Mouse (Mus musculus): ENCODE data around the gene Gm340. TPM values are rescaled to one million over a fixed set of nuclear protein-coding genes. Genes with fewer than 3 reads are reported as not detected.
A peak's percentile ranks its signal among the peaks of the same experiment; 100 is the strongest.

The Gm340 gene
- total RNA-seq (2015) (10.0 and 12.1 TPM in 2 replicates), total RNA-seq (2017) (7.8 and 9.3 TPM in 2 replicates)

DNA sequence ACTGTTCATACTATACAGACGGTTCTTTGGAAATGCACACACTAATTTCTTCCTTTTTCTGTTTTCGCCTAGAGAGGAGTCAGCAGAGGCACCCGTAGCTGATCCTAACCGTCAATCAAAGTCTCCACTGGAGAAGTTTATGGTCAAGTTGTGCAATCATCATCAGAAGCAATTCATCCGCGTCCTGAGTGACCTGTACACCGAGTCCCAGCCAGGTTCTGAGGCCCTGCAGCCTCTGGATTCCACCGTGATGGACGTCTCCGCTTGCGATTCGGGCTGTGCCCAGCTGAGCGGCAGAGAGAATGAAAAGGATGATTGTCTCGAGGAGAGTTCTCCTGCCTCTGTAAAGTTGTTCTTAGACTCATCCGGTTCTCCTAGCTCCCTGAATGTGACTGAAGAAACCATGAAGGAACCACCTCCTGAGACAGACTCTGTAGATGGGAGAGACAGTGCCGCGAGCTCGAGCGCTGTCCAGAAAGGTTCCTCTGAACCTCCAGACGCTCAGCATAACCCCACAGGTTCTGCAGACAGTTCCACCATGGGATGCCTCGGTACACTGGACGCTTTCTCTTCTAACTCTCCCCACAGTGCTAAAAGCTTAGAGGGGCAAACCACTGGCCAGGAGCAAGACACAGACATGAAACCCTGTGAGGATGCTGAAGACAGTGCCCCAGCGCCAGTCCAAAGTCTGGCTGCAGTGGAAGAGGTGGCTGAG, at the start of gene Gm340:
Gene Gm340, plus strand, starts transcription at position 665 of the 715 bp plus-strand sequence.
- ATAC-seq (replicated peaks; ENCODE audit: poor library complexity): no peak

DNA sequence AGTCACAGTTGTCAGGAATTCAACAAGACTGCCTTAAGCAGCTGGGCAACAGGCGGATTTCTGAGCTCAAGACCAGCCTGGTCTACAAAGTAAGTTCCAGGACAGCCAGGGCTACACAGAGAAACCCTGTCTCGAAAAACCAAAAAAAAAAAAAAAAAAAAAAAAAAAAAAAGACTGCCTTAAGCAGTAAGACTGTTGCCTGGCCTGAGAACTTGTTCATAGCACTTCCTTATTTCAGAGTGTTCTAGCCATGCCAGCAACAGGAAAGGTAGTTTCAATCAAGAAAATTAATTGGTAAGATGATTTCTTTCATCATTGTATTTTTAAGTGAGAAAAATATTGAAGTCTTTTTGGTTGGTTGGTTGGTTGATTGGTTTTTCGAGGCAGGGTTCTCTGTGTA, 48.1 kb upstream of the Gm340 start:
- ATAC-seq (replicated peaks; ENCODE audit: poor library complexity): no peak

DNA sequence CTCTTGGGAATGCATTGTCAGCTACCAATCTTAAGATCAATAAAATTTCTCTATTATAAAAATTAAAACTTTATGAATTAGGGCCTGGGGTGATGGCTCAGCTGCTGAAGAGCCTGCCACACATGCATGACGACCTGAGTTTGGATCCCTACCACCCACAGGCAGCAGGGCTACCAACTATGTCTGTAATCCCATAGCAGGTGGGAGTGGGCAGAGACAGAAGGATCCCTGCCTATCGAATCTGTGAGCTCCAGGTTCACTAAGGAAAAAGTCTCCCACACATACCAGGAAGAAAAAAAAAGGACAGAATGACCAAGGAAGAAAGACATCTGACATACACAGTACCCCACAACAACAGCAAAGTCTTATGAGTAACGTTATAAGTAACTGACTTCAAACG, 25.2 kb upstream of the Gm340 start:
- ATAC-seq (replicated peaks; ENCODE audit: poor library complexity): no peak

DNA sequence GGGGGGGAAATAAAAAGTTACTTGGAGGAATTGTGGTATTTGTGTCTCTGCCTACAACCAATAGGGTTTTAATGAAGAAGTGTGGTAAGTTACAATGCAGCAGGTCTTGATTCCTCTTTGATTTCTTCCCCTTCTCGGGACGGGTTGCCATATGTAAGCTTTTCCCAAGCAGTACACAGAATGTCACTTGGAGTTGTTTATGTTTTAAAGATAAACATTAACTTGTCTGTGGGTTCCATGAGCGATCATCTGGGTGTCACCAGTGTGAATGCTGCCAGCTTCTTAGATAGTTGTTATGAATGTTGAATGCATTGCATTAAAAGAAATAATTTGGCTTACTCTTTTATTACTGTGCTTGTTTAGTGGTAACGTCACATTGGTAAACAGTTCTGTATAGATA, 24.7 kb upstream of the Gm340 start:
- ATAC-seq (replicated peaks; ENCODE audit: poor library complexity): no peak

DNA sequence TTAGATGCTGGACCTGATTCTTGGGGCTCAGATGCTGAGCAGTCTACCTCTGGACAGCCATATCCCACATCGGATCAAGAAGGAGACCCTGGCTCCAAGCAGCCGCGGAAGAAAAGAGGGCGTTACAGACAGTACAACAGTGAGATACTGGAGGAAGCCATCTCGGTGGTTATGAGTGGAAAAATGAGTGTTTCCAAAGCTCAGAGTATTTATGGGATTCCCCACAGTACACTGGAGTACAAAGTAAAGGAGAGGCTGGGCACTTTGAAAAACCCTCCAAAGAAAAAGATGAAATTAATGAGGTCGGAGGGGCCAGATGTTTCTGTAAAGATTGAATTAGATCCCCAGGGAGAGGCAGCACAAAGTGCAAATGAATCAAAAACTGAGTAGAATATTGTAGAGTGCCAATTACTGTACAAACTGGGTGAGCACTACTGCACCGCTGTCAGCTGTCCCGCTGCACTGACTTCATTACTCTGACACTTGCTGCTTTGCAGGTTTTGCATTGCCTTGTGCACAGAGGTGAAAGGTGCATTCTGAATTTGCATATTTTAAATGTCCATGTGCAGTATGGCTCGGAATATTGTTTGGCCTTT, 23.2 kb upstream of the Gm340 start:
- ATAC-seq (replicated peaks; ENCODE audit: poor library complexity): no peak

DNA sequence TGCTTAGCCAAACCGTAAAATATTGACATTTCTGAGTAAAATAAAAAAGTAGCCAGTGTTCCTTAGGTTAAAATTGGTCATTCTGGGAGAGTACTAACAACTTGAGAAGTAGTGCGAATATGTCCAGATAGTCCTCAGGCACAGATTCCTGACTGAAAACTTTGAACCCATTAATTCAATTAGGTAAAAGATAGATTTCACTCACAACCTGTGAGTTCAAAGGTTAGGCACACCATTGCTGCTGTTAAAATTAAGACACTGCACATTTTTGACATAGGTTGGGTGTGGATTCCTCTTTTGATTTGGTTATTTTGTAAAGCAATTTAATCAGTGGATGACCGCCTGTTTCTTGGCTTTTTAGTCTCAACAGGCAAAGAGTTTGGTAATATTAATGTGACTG, 21.3 kb upstream of the Gm340 start:
- ATAC-seq (replicated peaks; ENCODE audit: poor library complexity): no peak

GRCm38 (mm10) chr19:41568791-41569190, 13.4 kb upstream of the Gm340 start:
- ATAC-seq (replicated peaks; ENCODE audit: poor library complexity): no peak

GRCm38 (mm10) chr19:41573700-41574099, 8.5 kb upstream of the Gm340 start:
- no peak for ATAC-seq (replicated peaks; ENCODE audit: poor library complexity)

- no peak for ATAC-seq (replicated peaks; ENCODE audit: poor library complexity)
Measured at GRCm38 (mm10) chr19:41577576-41577975, 4.6 kb upstream of the Gm340 start.

- ATAC-seq (replicated peaks; ENCODE audit: poor library complexity): no peak
Measured at GRCm38 (mm10) chr19:41579311-41579920, 2.8 kb upstream of the Gm340 start.

- ATAC-seq (replicated peaks; ENCODE audit: poor library complexity): no peak
Measured at GRCm38 (mm10) chr19:41582918-41583514, 846 bp downstream of the Gm340 start.

DNA sequence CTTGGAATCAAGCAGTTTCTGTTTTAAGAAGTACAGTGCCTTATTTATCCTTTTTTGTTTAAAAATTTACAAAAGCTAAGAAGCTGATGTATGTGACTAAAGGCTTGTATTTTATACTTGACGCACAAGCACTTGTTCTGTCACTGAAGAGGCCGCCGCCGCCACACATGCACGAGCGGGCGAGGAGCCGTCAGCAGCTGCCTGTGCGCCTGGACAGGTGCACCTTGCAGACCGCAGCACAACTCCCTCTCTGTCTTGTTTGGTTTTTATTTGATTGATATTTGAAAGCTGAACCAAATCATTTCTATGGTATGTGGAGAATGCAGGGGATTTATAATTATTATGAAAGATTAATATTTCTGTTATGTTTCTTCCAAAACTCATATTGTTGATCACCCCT, 4.6 kb downstream of the Gm340 start:
- no peak for ATAC-seq (replicated peaks; ENCODE audit: poor library complexity)

DNA sequence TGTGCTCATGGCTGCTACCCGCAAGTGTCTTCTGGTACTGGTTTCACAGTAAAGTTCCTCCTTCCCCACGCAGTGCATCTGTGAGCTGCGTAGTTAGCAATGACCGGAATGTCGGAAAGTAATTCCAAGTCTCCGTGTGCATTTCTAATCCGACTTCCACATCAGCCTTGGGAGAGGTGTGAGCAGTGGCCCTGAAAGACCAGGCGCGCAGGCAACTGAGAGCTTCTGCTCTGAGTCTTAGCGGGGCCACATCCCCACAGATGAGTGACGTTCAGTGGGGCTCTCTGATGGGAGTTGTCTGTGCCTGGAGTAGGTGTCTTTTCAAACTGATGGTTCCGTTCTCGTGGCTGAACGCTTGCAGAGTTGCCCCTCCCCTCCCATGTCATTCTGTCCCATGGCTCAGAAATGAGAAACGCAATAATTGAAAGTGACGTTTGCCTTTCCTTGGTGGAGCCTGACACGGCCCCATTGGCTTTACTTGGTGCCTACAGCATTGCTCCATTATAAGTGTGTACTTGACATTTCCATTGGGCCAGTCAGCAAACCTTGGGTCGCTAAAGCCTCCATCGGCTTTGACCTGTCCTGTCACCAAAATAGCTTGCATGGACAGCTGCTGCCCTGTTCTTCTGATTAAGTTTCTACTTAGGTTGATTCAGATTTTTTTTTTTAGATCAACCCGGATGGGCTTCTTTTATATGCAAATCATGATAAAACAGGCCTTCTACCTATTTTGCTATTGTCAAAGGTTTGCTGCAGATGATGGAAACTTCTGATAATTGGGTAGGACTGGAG, 5.5 kb downstream of the Gm340 start:
- no peak for ATAC-seq (replicated peaks; ENCODE audit: poor library complexity)

GRCm38 (mm10) chr19:41589026-41589425, 6.9 kb downstream of the Gm340 start:
- ATAC-seq (replicated peaks; ENCODE audit: poor library complexity): no peak

DNA sequence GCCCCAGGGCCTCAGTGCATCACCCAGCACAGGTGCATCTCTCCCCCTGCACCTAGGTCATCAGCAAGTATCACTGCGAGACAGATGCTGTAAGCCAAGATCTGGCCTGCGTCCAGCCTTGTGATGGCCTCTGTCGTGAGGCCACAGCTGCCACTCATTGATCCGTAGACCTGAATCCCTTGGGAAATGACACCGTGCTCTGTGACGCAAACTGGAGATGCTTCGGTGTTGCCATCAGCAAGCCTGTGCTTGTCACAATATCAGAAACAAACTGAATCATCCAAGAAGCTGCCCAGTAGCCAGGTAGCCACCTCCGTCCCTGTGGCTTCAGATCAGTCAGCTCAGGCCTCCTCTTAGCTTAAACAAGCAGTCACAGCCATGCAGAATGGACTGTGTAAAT, 7.5 kb downstream of the Gm340 start:
- no peak for ATAC-seq (replicated peaks; ENCODE audit: poor library complexity)

- no peak for ATAC-seq (replicated peaks; ENCODE audit: poor library complexity)
Measured at GRCm38 (mm10) chr19:41591808-41592207, 9.6 kb downstream of the Gm340 start.

DNA sequence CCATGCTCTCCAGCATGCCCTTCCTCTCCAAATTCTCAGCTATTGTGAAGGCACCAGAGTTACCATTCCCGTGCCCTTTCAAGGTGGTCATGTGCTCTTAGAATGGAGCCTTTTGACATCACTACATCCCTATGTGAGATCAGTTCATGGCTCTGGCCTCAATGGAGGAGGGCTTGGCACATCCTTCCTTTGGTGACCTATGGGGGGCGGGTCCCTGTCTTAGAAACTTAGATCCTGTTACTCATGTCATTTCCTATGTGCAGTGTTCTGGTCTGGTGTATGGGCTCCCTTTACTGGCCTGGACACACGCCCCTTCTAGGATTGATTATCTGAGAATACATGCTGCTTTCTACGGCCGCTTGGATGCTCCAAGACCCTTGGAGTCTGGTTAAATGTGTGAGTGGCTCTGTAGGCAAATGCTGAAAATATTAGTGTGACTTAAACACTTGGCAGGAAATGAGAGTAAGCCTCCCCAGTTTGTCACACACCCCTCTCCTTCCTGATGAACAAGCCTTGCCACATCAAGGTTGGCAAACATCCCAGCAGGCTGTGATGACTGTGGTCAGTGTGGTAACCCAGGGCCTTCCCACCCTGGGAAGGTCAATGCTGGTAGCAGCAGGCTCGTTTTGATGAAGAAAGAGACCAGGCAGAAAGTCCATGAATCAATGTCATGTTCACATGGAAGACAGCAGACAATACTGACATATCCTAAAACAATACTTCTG, 15.2 kb downstream of the Gm340 start:
- ATAC-seq (replicated peaks; ENCODE audit: poor library complexity): peak; percentile 90

GRCm38 (mm10) chr19:41600647-41601046, 18.5 kb downstream of the Gm340 start:
- peak; percentile 27 for ATAC-seq (replicated peaks; ENCODE audit: poor library complexity)

- ATAC-seq (replicated peaks; ENCODE audit: poor library complexity): no peak
Measured at GRCm38 (mm10) chr19:41606208-41606987, 24.2 kb downstream of the Gm340 start.

GRCm38 (mm10) chr19:41611683-41612082, 29.5 kb downstream of the Gm340 start:
- no peak for ATAC-seq (replicated peaks; ENCODE audit: poor library complexity)

All from megakaryocyte progenitor cell, adult 5-6 weeks (primary cell).